In genomic region chr7:64694937-64695336, GRCm38 (mm10) we compare ENCODE assay signal across 23 mouse cellular contexts.
DNase-seq lines count a peak whose midpoint lies in the region; ATAC-seq and TF ChIP-seq lines count a peak whose summit lies in the region.
"Had no signal": no experiment of that assay in that cellular context is flagged by ENCODE, and none has a peak within 500 bp of the region (broad histone marks: within the 10 kb centered on the region; RNA-seq: fewer than 3 reads in every experiment).

No protein-coding gene starts in this region.

- 96% methylated on average over 6 of the region's 6 CpGs for WGBS in forebrain, embryonic 15.5 days
- WGBS in forebrain, embryonic 16.5 days: 93% methylated on average over 6 of the region's 6 CpGs
- 92% methylated on average over 6 of the region's 6 CpGs for WGBS in limb, embryonic 11.5 days
- WGBS in limb, embryonic 10.5 days: 88% methylated on average over 6 of the region's 6 CpGs
- 93% methylated on average over 6 of the region's 6 CpGs for WGBS in stomach, embryonic 14.5 days
- WGBS in stomach, postnatal 0 days: 91% methylated on average over 6 of the region's 6 CpGs

- TF ChIP-seq CTCF in stomach, postnatal 0 days (IDR thresholded peaks at IDR 0.05; ENCODE audit: low read depth): no peak

- no peak for DNase-seq in limb, embryonic 11.5 days (ENCODE audit: low spot score)
- no peak for DNase-seq in limb, embryonic 10.5 days (ENCODE audit: low spot score)
- DNase-seq in stomach, postnatal 0 days (ENCODE audit: low spot score): no peak
- DNase-seq: adrenal gland, postnatal 10 days; adrenal gland, postnatal 36 days; B cell, adult 2 months; cerebellum, adult 18-20 months; cerebellum, adult 9-10 months; cerebellum, postnatal 14 days; gastrocnemius, postnatal 25 days; heart, postnatal 10 days; heart, postnatal 36 days had no signal

- H3K27me3 ChIP-seq in forebrain, embryonic 15.5 days: no peaks in the 10 kb centered on the region
- no peaks in the 10 kb centered on the region for H3K27me3 ChIP-seq in forebrain, embryonic 16.5 days (replicated peaks; ENCODE audit: control insufficient read depth, insufficient read depth, low read length)
- no peaks in the 10 kb centered on the region for H3K27me3 ChIP-seq in limb, embryonic 11.5 days (ENCODE audit: control insufficient read depth, insufficient read depth, low read length)
- no peaks in the 10 kb centered on the region for H3K27me3 ChIP-seq in limb, embryonic 10.5 days (ENCODE audit: low read depth, poor library complexity, severe bottlenecking)
- H3K27me3 ChIP-seq in stomach, embryonic 14.5 days (ENCODE audit: control insufficient read depth, insufficient read depth, low read length): no peaks in the 10 kb centered on the region
- H3K27me3 ChIP-seq in stomach, postnatal 0 days (ENCODE audit: control insufficient read depth, insufficient read depth, low read length): no peaks in the 10 kb centered on the region
- H3K27me3 ChIP-seq: forebrain, embryonic 13.5 days; heart, embryonic 12.5 days; heart, embryonic 15.5 days; hindbrain, embryonic 15.5 days; Patski had no signal

- no peaks in the 10 kb centered on the region for H3K9me3 ChIP-seq in forebrain, embryonic 15.5 days
- H3K9me3 ChIP-seq in forebrain, embryonic 16.5 days (ENCODE audit: control insufficient read depth, low read length): no peaks in the 10 kb centered on the region
- no peaks in the 10 kb centered on the region for H3K9me3 ChIP-seq in limb, embryonic 11.5 days (ENCODE audit: control insufficient read depth, low read length)
- H3K9me3 ChIP-seq in limb, embryonic 10.5 days (replicated peaks): no peaks in the 10 kb centered on the region
- H3K9me3 ChIP-seq in stomach, embryonic 14.5 days (ENCODE audit: control insufficient read depth, low read depth, low read length): no peaks in the 10 kb centered on the region
- no peaks in the 10 kb centered on the region for H3K9me3 ChIP-seq in stomach, postnatal 0 days (ENCODE audit: control insufficient read depth, low read length)
- H3K9me3 ChIP-seq: forebrain, embryonic 10.5 days; forebrain, embryonic 13.5 days; heart, embryonic 12.5 days; heart, embryonic 15.5 days; hindbrain, embryonic 15.5 days had no signal

- H3K27ac ChIP-seq in forebrain, embryonic 15.5 days (replicated peaks): peak overlapping the region; percentile 82
- H3K27ac ChIP-seq in forebrain, embryonic 16.5 days (ENCODE audit: low read length): no peak overlapping the region
- no peak overlapping the region for H3K27ac ChIP-seq in limb, embryonic 11.5 days (replicated peaks; ENCODE audit: low read depth, low read length)
- no peak overlapping the region for H3K27ac ChIP-seq in limb, embryonic 10.5 days
- no peak overlapping the region for H3K27ac ChIP-seq in stomach, embryonic 14.5 days (ENCODE audit: low read length)
- no peak overlapping the region for H3K27ac ChIP-seq in stomach, postnatal 0 days (replicated peaks)
- H3K27ac ChIP-seq: forebrain, embryonic 10.5 days; heart, embryonic 15.5 days; hindbrain, embryonic 15.5 days had no signal

- no peak overlapping the region for H3K9ac ChIP-seq in forebrain, embryonic 15.5 days (replicated peaks)
- no peak overlapping the region for H3K9ac ChIP-seq in forebrain, embryonic 16.5 days (replicated peaks; ENCODE audit: low read depth, low read length)
- no peak overlapping the region for H3K9ac ChIP-seq in limb, embryonic 11.5 days (ENCODE audit: low read length)
- no peak overlapping the region for H3K9ac ChIP-seq in stomach, embryonic 14.5 days (replicated peaks; ENCODE audit: low read depth, low read length)
- no peak overlapping the region for H3K9ac ChIP-seq in stomach, postnatal 0 days (ENCODE audit: low read length)
- H3K9ac ChIP-seq: forebrain, embryonic 13.5 days; heart, embryonic 12.5 days; heart, embryonic 15.5 days; hindbrain, embryonic 15.5 days had no signal

- peaks cover 9% of the 10 kb centered on the region; the same call in 1 of the 2 replicates for H3K36me3 ChIP-seq in forebrain, embryonic 15.5 days
- no peaks in the 10 kb centered on the region for H3K36me3 ChIP-seq in forebrain, embryonic 16.5 days (ENCODE audit: control insufficient read depth, insufficient read depth)
- no peaks in the 10 kb centered on the region for H3K36me3 ChIP-seq in limb, embryonic 11.5 days (ENCODE audit: control insufficient read depth, insufficient read depth, low read length)
- no peaks in the 10 kb centered on the region for H3K36me3 ChIP-seq in limb, embryonic 10.5 days
- no peaks in the 10 kb centered on the region for H3K36me3 ChIP-seq in stomach, embryonic 14.5 days (ENCODE audit: control insufficient read depth, insufficient read depth, low read length)
- H3K36me3 ChIP-seq in stomach, postnatal 0 days (ENCODE audit: control insufficient read depth, insufficient read depth, low read length): no peaks in the 10 kb centered on the region
- H3K36me3 ChIP-seq: G1E; heart, embryonic 12.5 days; heart, embryonic 15.5 days had no signal

- no peak overlapping the region for H3K4me2 ChIP-seq in forebrain, embryonic 15.5 days (replicated peaks)
- no peak overlapping the region for H3K4me2 ChIP-seq in forebrain, embryonic 16.5 days (ENCODE audit: low read length)
- no peak overlapping the region for H3K4me2 ChIP-seq in limb, embryonic 11.5 days (ENCODE audit: low read depth, severe bottlenecking)
- H3K4me2 ChIP-seq in stomach, embryonic 14.5 days (replicated peaks; ENCODE audit: low read depth, low read length): no peak overlapping the region
- H3K4me2 ChIP-seq in stomach, postnatal 0 days (replicated peaks; ENCODE audit: low read depth): no peak overlapping the region
- H3K4me2 ChIP-seq: forebrain, embryonic 13.5 days; heart, embryonic 12.5 days; heart, embryonic 15.5 days; hindbrain, embryonic 15.5 days had no signal

- no peak overlapping the region for H3K4me3 ChIP-seq in forebrain, embryonic 15.5 days
- no peak overlapping the region for H3K4me3 ChIP-seq in forebrain, embryonic 16.5 days (replicated peaks; ENCODE audit: low read length)
- H3K4me3 ChIP-seq in limb, embryonic 11.5 days (ENCODE audit: low read depth, low read length): no peak overlapping the region
- H3K4me3 ChIP-seq in limb, embryonic 10.5 days: no peak overlapping the region
- no peak overlapping the region for H3K4me3 ChIP-seq in stomach, embryonic 14.5 days (ENCODE audit: low read depth, low read length)
- H3K4me3 ChIP-seq in stomach, postnatal 0 days (ENCODE audit: low read depth, low read length): no peak overlapping the region
- H3K4me3 ChIP-seq: forebrain, embryonic 10.5 days; forebrain, embryonic 13.5 days; heart, embryonic 12.5 days; heart, embryonic 15.5 days; hindbrain, embryonic 15.5 days had no signal

- TF ChIP-seq EP300 in stomach, postnatal 0 days (optimal IDR thresholded peaks at IDR 0.05): no peak

- H3K4me1 ChIP-seq in forebrain, embryonic 15.5 days: peaks cover 45% of the 10 kb centered on the region
- peaks cover 27% of the 10 kb centered on the region for H3K4me1 ChIP-seq in forebrain, embryonic 16.5 days (replicated peaks; ENCODE audit: control insufficient read depth, insufficient read depth, low read length)
- no peaks in the 10 kb centered on the region for H3K4me1 ChIP-seq in limb, embryonic 11.5 days (ENCODE audit: control insufficient read depth, insufficient read depth, low read length)
- no peaks in the 10 kb centered on the region for H3K4me1 ChIP-seq in limb, embryonic 10.5 days
- no peaks in the 10 kb centered on the region for H3K4me1 ChIP-seq in stomach, embryonic 14.5 days (ENCODE audit: control insufficient read depth, insufficient read depth, low read length)
- H3K4me1 ChIP-seq in stomach, postnatal 0 days (replicated peaks; ENCODE audit: control insufficient read depth, insufficient read depth): no peaks in the 10 kb centered on the region
- H3K4me1 ChIP-seq: heart, embryonic 12.5 days; heart, embryonic 15.5 days had no signal

- no peak for ATAC-seq in forebrain, embryonic 15.5 days (replicated peaks)
- no peak for ATAC-seq in forebrain, embryonic 16.5 days
- ATAC-seq in limb, embryonic 11.5 days (ENCODE audit: insufficient number of reproducible peaks, low FRiP score, low TSS enrichment, low read depth): 0 out of 2 replicates have a peak, but pooled peaks have one; percentile 21
- ATAC-seq in stomach, embryonic 14.5 days (ENCODE audit: insufficient number of reproducible peaks, insufficient read depth, low FRiP score, low read depth): peak; percentile 56; the same call in 1 of the 2 replicates
- ATAC-seq in stomach, postnatal 0 days (ENCODE audit: low FRiP score, low TSS enrichment): no peak
- ATAC-seq: forebrain, embryonic 13.5 days; intestine, postnatal 0 days; Patski had no signal

Comparison
In these comparisons a context has a peak if more than half of its experiments do, and no peak if none do; other contexts are left out.
1. ATAC-seq: peak in limb, embryonic 11.5 days (single experiment) and stomach, embryonic 14.5 days (single experiment); none in forebrain, embryonic 15.5 days (single experiment), forebrain, embryonic 16.5 days (single experiment) and stomach, postnatal 0 days (single experiment).